Comparison of ENCODE assay signal across 9 mouse cellular contexts in the genomic region with DNA sequence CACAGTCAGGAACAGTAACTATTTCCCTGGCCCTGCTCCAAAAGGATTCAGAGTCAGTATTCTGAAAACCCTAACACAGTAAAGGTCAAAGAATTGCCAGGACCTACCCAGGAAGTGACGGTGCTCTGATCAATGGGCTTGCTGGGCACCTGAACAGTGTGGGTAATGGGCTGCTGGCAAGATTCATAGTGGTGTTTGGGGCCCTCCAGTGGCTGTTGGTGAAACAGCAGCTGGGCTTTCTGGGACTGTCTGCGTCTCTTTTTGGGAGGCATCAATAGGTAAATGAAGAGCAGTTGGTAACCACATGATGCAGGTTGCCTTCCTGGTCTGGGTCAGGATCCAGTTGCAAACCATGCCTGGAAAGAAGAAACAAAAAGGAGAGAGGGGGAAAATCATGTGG. TPM values are rescaled to one million over a fixed set of nuclear protein-coding genes. Genes with fewer than 3 reads are reported as not detected.
DNase-seq lines count a peak whose midpoint lies in the region; ATAC-seq and TF ChIP-seq lines count a peak whose summit lies in the region.
"Had no signal": no experiment of that assay in that cellular context is flagged by ENCODE, and none has a peak within 500 bp of the region (broad histone marks: within the 10 kb centered on the region; RNA-seq: fewer than 3 reads in every experiment).

No protein-coding gene starts in this region.

- no peaks in the 10 kb centered on the region for H3K79me2 ChIP-seq in heart, adult 2 months (replicated peaks; ENCODE audit: control insufficient read depth, insufficient read depth, low read length)

- no peak overlapping the region for H3K4me3 ChIP-seq in heart, adult 2 months
- H3K4me3 ChIP-seq in cerebellum, adult 2 months (replicated peaks; ENCODE audit: insufficient read depth, low read depth, low read length), result no peak overlapping the region

- TF ChIP-seq POLR2A in heart, adult 2 months (IDR thresholded peaks at IDR 0.05; ENCODE audit: insufficient read depth, low read depth, low read length), result no peak
- no peak for TF ChIP-seq POLR2A in cerebellum, adult 2 months (IDR thresholded peaks at IDR 0.05; ENCODE audit: borderline replicate concordance, insufficient read depth, low read length)

- H3K4me1 ChIP-seq in heart, adult 2 months (ENCODE audit: control insufficient read depth, insufficient read depth, low read length), result peaks cover 2% of the 10 kb centered on the region; the same call in 1 of the 2 replicates
- peaks cover 3% of the 10 kb centered on the region; the same call in 1 of the 2 replicates for H3K4me1 ChIP-seq in cerebellum, adult 2 months (ENCODE audit: control insufficient read depth, insufficient read depth, low read length)

- WGBS in heart, adult 2 months, result 25% methylated on average over 2 of the region's 2 CpGs
- WGBS in cerebellum, adult 2 months, result 7% methylated on average over 2 of the region's 2 CpGs

- peak; percentile 35; the same call in 1 of the 2 replicates for ATAC-seq in megakaryocyte progenitor cell, adult 5-6 weeks (replicated peaks; ENCODE audit: poor library complexity)

- TF ChIP-seq CTCF in heart, adult 2 months (IDR thresholded peaks at IDR 0.05), result peak; percentile 96
- peak; percentile 82 for TF ChIP-seq CTCF in cerebellum, adult 2 months (IDR thresholded peaks at IDR 0.05; ENCODE audit: borderline replicate concordance, insufficient read depth, low read depth, low read length)

- peak; percentile 50 to 79 for DNase-seq in heart, adult 2 months
- no peak for DNase-seq in heart, postnatal 25 days (ENCODE audit: low spot score)
- peak; percentile 79 for DNase-seq in ES-CJ7 (ENCODE audit: low read depth, low spot score)
- DNase-seq in cerebellum, adult 2 months, result peak; percentile 64 to 76
- peak; percentile 43 for DNase-seq in gastrocnemius, postnatal 14 days
- DNase-seq in layer of hippocampus, postnatal 10 days (ENCODE audit: low spot score in 2 of 2), result peak; percentile 84 to 85
- peak; percentile 57 to 77 for DNase-seq in spleen, postnatal 10 days (ENCODE audit: low spot score in 2 of 2)

- TF ChIP-seq EP300 in heart, adult 2 months (IDR thresholded peaks at IDR 0.05; ENCODE audit: insufficient read depth, low read depth, low read length), result peak; percentile 44; the same call in 1 of the 2 replicates

- H3K9ac ChIP-seq in heart, adult 2 months (ENCODE audit: low read depth, low read length), result no peak overlapping the region

- no peaks in the 10 kb centered on the region for H3K27me3 ChIP-seq in heart, adult 2 months (ENCODE audit: control insufficient read depth, insufficient read depth, low read length)
- H3K27me3 ChIP-seq in cerebellum, adult 2 months (ENCODE audit: control insufficient read depth, insufficient read depth, low read length), result no peaks in the 10 kb centered on the region

- no peaks in the 10 kb centered on the region for H3K36me3 ChIP-seq in heart, adult 2 months (ENCODE audit: control insufficient read depth, insufficient read depth, low read length)

- no peak overlapping the region for H3K27ac ChIP-seq in heart, adult 2 months
- H3K27ac ChIP-seq in cerebellum, adult 2 months (ENCODE audit: insufficient read depth, low read length), result no peak overlapping the region

- intact Hi-C loops in heart, adult 2 months (cut with DNase I), result loop anchor here (1.0 kb wide), 1 partner anchor 41 kb away; no protein-coding TSS in a partner anchor
- intact Hi-C loops in heart, postnatal 25 days (cut with DNase I), result loop anchor here (2.0 kb wide), 1 partner anchor 40 kb away; no protein-coding TSS in a partner anchor
- intact Hi-C loops in gastrocnemius, postnatal 14 days (cut with DNase I; ENCODE audit: low total_unique reads), result no loop called here

RNA-seq across cellular contexts. Expression of a gene that starts 3.3 kb away (rescaled TPM):
- 1 to 10 TPM; 5.4 to 6.4 TPM for total RNA-seq in heart, adult 2 months (2021)
- polyA plus RNA-seq in heart, adult 2 months (2012; rRNA removed), result 10.2 and 11.2 TPM in 2 replicates
- 1 to 10 TPM; 6.7 to 8.7 TPM for total RNA-seq in heart, postnatal 25 days (2021)
- 44.0 and 44.8 TPM in 2 replicates for polyA plus RNA-seq in cerebellum, adult 2 months (2012; rRNA removed)
- 10 to 100 TPM in 1 of 2 experiments, 1 to 10 TPM in 1; 6.6 to 10.2 TPM for total RNA-seq in gastrocnemius, postnatal 14 days (2021)
- 10 to 100 TPM; 23.2 to 24.2 TPM for total RNA-seq in layer of hippocampus, postnatal 10 days (2021)
- 0.12 and 1.3 TPM in 2 replicates for total RNA-seq in megakaryocyte progenitor cell, adult 5-6 weeks (2015)
- total RNA-seq in megakaryocyte progenitor cell, adult 5-6 weeks (2017), result 0.20 and 0.29 TPM in 2 replicates

RNA-seq across cellular contexts. Expression of a gene that starts 3.7 kb away (rescaled TPM):
- total RNA-seq in heart, adult 2 months (2021), result 1 to 10 TPM; 7.8 to 9.2 TPM
- polyA plus RNA-seq in heart, adult 2 months (2012; rRNA removed), result 5.8 and 6.6 TPM in 2 replicates
- 1 to 10 TPM; 8.5 to 9.8 TPM for total RNA-seq in heart, postnatal 25 days (2021)
- 11.1 and 11.9 TPM in 2 replicates for polyA plus RNA-seq in cerebellum, adult 2 months (2012; rRNA removed)
- total RNA-seq in gastrocnemius, postnatal 14 days (2021), result 1 to 10 TPM; 9.0 to 9.7 TPM
- 10 to 100 TPM; 21.8 to 22.6 TPM for total RNA-seq in layer of hippocampus, postnatal 10 days (2021)
- 53.5 and 71.5 TPM in 2 replicates for total RNA-seq in megakaryocyte progenitor cell, adult 5-6 weeks (2015)
- total RNA-seq in megakaryocyte progenitor cell, adult 5-6 weeks (2017), result 47.8 and 54.8 TPM in 2 replicates

RNA-seq across cellular contexts. Expression of a gene that starts 3.8 kb away (rescaled TPM):
- total RNA-seq in heart, adult 2 months (2021), result under 1 TPM; 0.65 to 0.89 TPM
- polyA plus RNA-seq in heart, adult 2 months (2012; rRNA removed), result 0.80 and 1.6 TPM in 2 replicates
- 1 to 10 TPM; 1.5 to 1.6 TPM for total RNA-seq in heart, postnatal 25 days (2021)
- polyA plus RNA-seq in cerebellum, adult 2 months (2012; rRNA removed), result 1.2 and 1.5 TPM in 2 replicates
- 1 to 10 TPM; 4.1 to 4.4 TPM for total RNA-seq in gastrocnemius, postnatal 14 days (2021)
- 1 to 10 TPM; 5.8 to 7.9 TPM for total RNA-seq in layer of hippocampus, postnatal 10 days (2021)
- total RNA-seq in megakaryocyte progenitor cell, adult 5-6 weeks (2015), result 40.3 and 41.8 TPM in 2 replicates
- 12.3 and 15.5 TPM in 2 replicates for total RNA-seq in megakaryocyte progenitor cell, adult 5-6 weeks (2017)

RNA-seq across cellular contexts. Expression of a gene that starts 16.3 kb away (rescaled TPM):
- total RNA-seq in heart, adult 2 months (2021), result not detected
- polyA plus RNA-seq in heart, adult 2 months (2012; rRNA removed), result 0.12 TPM in 1 of 2 replicates, not detected in the other
- not detected for total RNA-seq in heart, postnatal 25 days (2021)
- polyA plus RNA-seq in cerebellum, adult 2 months (2012; rRNA removed), result 5.4 and 8.0 TPM in 2 replicates
- not detected for total RNA-seq in gastrocnemius, postnatal 14 days (2021)
- not detected for total RNA-seq in layer of hippocampus, postnatal 10 days (2021)
- not detected in 2 replicates for total RNA-seq in megakaryocyte progenitor cell, adult 5-6 weeks (2015)
- total RNA-seq in megakaryocyte progenitor cell, adult 5-6 weeks (2017), result 0.30 TPM in 1 of 2 replicates, not detected in the other

RNA-seq across cellular contexts. Expression of a gene that starts 16.3 kb away (rescaled TPM):
- total RNA-seq in heart, adult 2 months (2021), result not detected
- not detected in 2 replicates for polyA plus RNA-seq in heart, adult 2 months (2012; rRNA removed)
- total RNA-seq in heart, postnatal 25 days (2021), result not detected
- polyA plus RNA-seq in cerebellum, adult 2 months (2012; rRNA removed), result not detected in 2 replicates
- total RNA-seq in gastrocnemius, postnatal 14 days (2021), result not detected
- 1 to 10 TPM in 1 of 2 experiments, not detected in 1; 1.3 TPM for total RNA-seq in layer of hippocampus, postnatal 10 days (2021)
- total RNA-seq in megakaryocyte progenitor cell, adult 5-6 weeks (2015), result not detected in 2 replicates
- not detected in 2 replicates for total RNA-seq in megakaryocyte progenitor cell, adult 5-6 weeks (2017)
- total RNA-seq: left cerebral cortex, adult 8-10 months had no signal
